Mouse (Mus musculus) thymus, adult 2 months (tissue): ENCODE measurements around the gene Tenm2.

Source experiments
- CTCF ChIP-seq: fragments of 200-500 bp; IDR thresholded peaks from 2 replicates; pipeline ENCODE4 v1.5.1; 2012; ENCODE audit warnings: mild to moderate bottlenecking, control low read depth, low read length, moderate library complexity, borderline replicate concordance; ENCODE audit not compliant: control insufficient read depth, poor library complexity, insufficient read depth; ENCODE audit errors: extremely low read depth
- POLR2A ChIP-seq: fragments of 200-500 bp; IDR thresholded peaks from 2 replicates; pipeline ENCODE4 v1.6.1; 2012; ENCODE audit warnings: mild to moderate bottlenecking, low read length, control low read depth, moderate library complexity; ENCODE audit not compliant: control insufficient read depth, poor library complexity, insufficient read depth; ENCODE audit errors: extremely low read depth

GRCm38 (mm10) chr11:36550649-36551048 lies 685.1 kb downstream of the Tenm2 start:
- TF ChIP-seq POLR2A, result no peak
- TF ChIP-seq CTCF, result no peak
